Mouse (Mus musculus): ENCODE measurements at regions not wholly inside any gene's neighbourhood (a gene's known extent, or its start where the extent isn't known, plus 50 kb on each side); places are given as distances from the start of the nearest gene placed in this dataset.

GRCm38 (mm10) chr12:27283964-27284363, 58.4 kb downstream of the Sox11 start:
- H3K27ac ChIP-seq (replicated peaks), result no peak overlapping the region
- no peak for ATAC-seq (ENCODE audit: insufficient number of reproducible peaks, low FRiP score, low TSS enrichment, low read depth)
- WGBS, result 34% methylated on average over 6 of the region's 6 CpGs

GRCm38 (mm10) chr12:27261965-27262364, 80.4 kb downstream of the Sox11 start:
- Histone ChIP-seq H3K27ac (replicated peaks) (no peak overlapping the region), H3K4me1 (no peaks in the 10 kb centered on the region), H3K9me3 (replicated peaks) (no peaks in the 10 kb centered on the region), H3K27me3 (no peaks in the 10 kb centered on the region), H3K36me3 (no peaks in the 10 kb centered on the region), H3K4me3 (replicated peaks) (no peak overlapping the region), H3K4me2 (replicated peaks) (no peak overlapping the region), H3K9ac (no peak overlapping the region)
- ATAC-seq (ENCODE audit: insufficient number of reproducible peaks, low FRiP score, low TSS enrichment, low read depth), result no peak

More at GRCm38 (mm10) chr12:27283964-27284363, 58.4 kb downstream of the Sox11 start:
- Histone ChIP-seq H3K9ac (no peak overlapping the region), H3K27me3 (no peaks in the 10 kb centered on the region), H3K4me1 (0 out of 2 replicates have a peak, but pooled peaks cover 4% of the 10 kb centered on the region), H3K4me2 (replicated peaks) (no peak overlapping the region), H3K36me3 (no peaks in the 10 kb centered on the region), H3K4me3 (replicated peaks) (no peak overlapping the region), H3K9me3 (replicated peaks) (no peaks in the 10 kb centered on the region)

DNA sequence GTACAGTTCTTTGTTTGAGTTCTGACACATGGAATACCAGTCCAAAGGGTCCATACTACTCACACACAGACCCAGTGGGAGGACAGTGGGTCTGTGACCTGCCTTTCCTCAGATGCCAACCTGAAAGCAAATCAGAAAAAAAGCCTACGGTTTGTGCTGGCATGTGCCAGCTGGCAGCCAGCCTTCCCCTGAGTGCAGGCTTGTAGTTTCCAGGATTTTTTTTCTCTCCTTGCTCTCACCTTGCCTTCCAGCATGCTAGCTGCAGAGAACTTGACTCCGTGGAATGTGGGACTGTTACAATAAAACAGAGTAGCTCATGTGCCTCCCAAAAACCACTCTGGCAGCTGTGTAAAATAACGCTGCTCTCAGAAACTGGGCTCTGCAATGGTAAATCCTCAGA, 88.2 kb downstream of the Sox11 start:
- ATAC-seq (ENCODE audit: insufficient number of reproducible peaks, low FRiP score, low TSS enrichment, low read depth), result no peak
- WGBS, result 15% methylated on average over 3 of the region's 3 CpGs
- no peaks in the 10 kb centered on the region for H3K9me3 ChIP-seq (replicated peaks)
- no peak overlapping the region for H3K4me2 ChIP-seq (replicated peaks)
- H3K9ac ChIP-seq, result no peak overlapping the region
- H3K36me3 ChIP-seq, result no peaks in the 10 kb centered on the region
- peaks cover 12% of the 10 kb centered on the region for H3K4me1 ChIP-seq
- no peaks in the 10 kb centered on the region for H3K27me3 ChIP-seq
- H3K4me3 ChIP-seq (replicated peaks), result no peak overlapping the region
- no peak overlapping the region for H3K27ac ChIP-seq (replicated peaks)

DNA sequence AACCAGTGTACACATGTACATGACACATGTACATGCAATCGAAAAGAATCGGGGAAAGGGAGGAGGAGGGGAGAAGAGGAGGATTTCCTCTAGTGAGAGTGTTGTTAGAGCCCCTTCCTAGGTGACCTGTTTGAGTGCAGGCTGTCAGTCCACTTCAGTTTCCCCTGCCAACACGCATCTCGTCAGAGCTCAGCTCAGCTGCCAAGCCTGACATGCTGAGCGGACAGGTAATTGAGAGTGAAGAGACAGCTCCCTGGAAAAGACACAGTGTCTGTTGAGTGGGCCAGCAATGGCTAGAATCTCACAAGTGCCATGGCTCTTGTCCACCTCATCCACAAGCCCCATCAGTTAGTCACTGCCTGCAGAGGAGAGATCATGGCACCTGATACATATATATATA, 90.9 kb downstream of the Sox11 start:
- H3K4me2 ChIP-seq (replicated peaks), result no peak overlapping the region
- peaks cover 21% of the 10 kb centered on the region for H3K4me1 ChIP-seq
- WGBS, result 74% methylated on average over 5 of the region's 5 CpGs
- no peak for ATAC-seq (ENCODE audit: insufficient number of reproducible peaks, low FRiP score, low TSS enrichment, low read depth)
- H3K27ac ChIP-seq (replicated peaks), result no peak overlapping the region
- H3K27me3 ChIP-seq, result no peaks in the 10 kb centered on the region
- H3K9me3 ChIP-seq (replicated peaks), result no peaks in the 10 kb centered on the region
- H3K4me3 ChIP-seq (replicated peaks), result no peak overlapping the region
- no peaks in the 10 kb centered on the region for H3K36me3 ChIP-seq
- no peak overlapping the region for H3K9ac ChIP-seq

DNA sequence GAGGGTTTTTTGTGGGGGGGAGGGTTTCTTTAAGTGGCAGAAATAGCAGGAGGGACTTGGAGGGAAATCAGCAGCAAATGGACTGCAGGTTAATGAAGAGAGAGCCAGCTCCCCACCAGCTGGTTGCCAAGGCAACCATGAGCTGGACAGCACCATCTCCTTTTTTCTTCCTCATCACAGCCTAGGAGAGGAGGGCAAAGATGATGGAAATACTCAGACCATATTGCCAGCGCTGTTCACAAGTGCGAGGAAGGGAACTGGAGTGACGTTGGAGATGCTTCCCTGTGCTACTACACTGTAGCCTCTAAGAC, 93.9 kb downstream of the Sox11 start:
- Histone ChIP-seq H3K36me3 (no peaks in the 10 kb centered on the region), H3K4me2 (replicated peaks) (no peak overlapping the region), H3K4me1 (peaks cover 8% of the 10 kb centered on the region; the same call in 1 of the 2 replicates), H3K9me3 (replicated peaks) (no peaks in the 10 kb centered on the region), H3K4me3 (replicated peaks) (no peak overlapping the region), H3K27ac (replicated peaks) (no peak overlapping the region), H3K9ac (no peak overlapping the region), H3K27me3 (no peaks in the 10 kb centered on the region)
- 59% methylated on average over 3 of the region's 3 CpGs for WGBS
- no peak for ATAC-seq (ENCODE audit: insufficient number of reproducible peaks, low FRiP score, low TSS enrichment, low read depth)

- WGBS, result 21% methylated on average over 10 of the region's 10 CpGs
- Histone ChIP-seq H3K9ac (no peak overlapping the region), H3K27ac (replicated peaks) (no peak overlapping the region), H3K27me3 (no peaks in the 10 kb centered on the region), H3K36me3 (no peaks in the 10 kb centered on the region), H3K4me1 (peaks cover 8% of the 10 kb centered on the region; the same call in 1 of the 2 replicates), H3K4me2 (replicated peaks) (no peak overlapping the region), H3K4me3 (replicated peaks) (no peak overlapping the region), H3K9me3 (replicated peaks) (no peaks in the 10 kb centered on the region)
- ATAC-seq (ENCODE audit: insufficient number of reproducible peaks, low FRiP score, low TSS enrichment, low read depth), result no peak
Observed at GRCm38 (mm10) chr12:27247756-27248544, 94.4 kb downstream of the Sox11 start.

GRCm38 (mm10) chr12:27235748-27236147, 106.6 kb downstream of the Sox11 start:
- Histone ChIP-seq H3K9me3 (replicated peaks) (no peaks in the 10 kb centered on the region), H3K27me3 (no peaks in the 10 kb centered on the region), H3K4me3 (replicated peaks) (no peak overlapping the region), H3K36me3 (no peaks in the 10 kb centered on the region), H3K4me1 (no peaks in the 10 kb centered on the region), H3K9ac (no peak overlapping the region), H3K27ac (replicated peaks) (no peak overlapping the region), H3K4me2 (replicated peaks) (no peak overlapping the region)
- 43% methylated on average over 1 of the region's 1 CpGs for WGBS
- peak; percentile 39; the same call in 1 of the 2 replicates for ATAC-seq (ENCODE audit: insufficient number of reproducible peaks, low FRiP score, low TSS enrichment, low read depth)

DNA sequence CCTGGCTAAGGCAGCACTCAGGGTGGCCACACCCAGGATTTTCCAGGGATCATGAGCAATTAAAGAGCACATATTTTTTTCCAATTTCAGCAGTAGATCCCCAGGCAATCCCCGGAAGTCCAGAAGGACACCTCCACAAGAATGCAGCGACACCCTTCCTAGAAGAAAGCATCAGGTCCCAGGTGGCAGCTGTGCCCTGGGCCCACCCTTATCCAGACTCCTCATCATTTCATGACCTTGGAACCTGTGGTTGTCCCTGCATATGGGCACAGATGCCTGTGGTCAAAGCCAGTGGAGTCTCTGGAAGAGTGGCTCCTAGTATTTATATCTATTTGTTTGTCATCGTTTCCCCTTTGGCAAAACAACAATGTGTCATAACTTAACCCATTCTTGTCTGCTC, 120.8 kb downstream of the Sox11 start:
- no peak overlapping the region for H3K4me3 ChIP-seq (replicated peaks)
- 66% methylated on average over 3 of the region's 3 CpGs for WGBS
- no peak overlapping the region for H3K27ac ChIP-seq (replicated peaks)
- H3K4me1 ChIP-seq, result no peaks in the 10 kb centered on the region
- no peak overlapping the region for H3K9ac ChIP-seq
- no peaks in the 10 kb centered on the region for H3K27me3 ChIP-seq
- no peak for ATAC-seq (ENCODE audit: insufficient number of reproducible peaks, low FRiP score, low TSS enrichment, low read depth)
- H3K4me2 ChIP-seq (replicated peaks), result no peak overlapping the region
- H3K9me3 ChIP-seq (replicated peaks), result 0 out of 2 replicates have a peak, but pooled peaks cover 4% of the 10 kb centered on the region
- no peaks in the 10 kb centered on the region for H3K36me3 ChIP-seq

- no peak overlapping the region for H3K9ac ChIP-seq
- H3K9me3 ChIP-seq (replicated peaks), result no peaks in the 10 kb centered on the region
- H3K36me3 ChIP-seq, result no peaks in the 10 kb centered on the region
- no peak; the same call in 1 of the 2 replicates for ATAC-seq (ENCODE audit: insufficient number of reproducible peaks, low FRiP score, low TSS enrichment, low read depth)
- H3K4me2 ChIP-seq (replicated peaks), result no peak overlapping the region
- H3K27ac ChIP-seq (replicated peaks), result no peak overlapping the region
- WGBS, result 22% methylated on average over 7 of the region's 7 CpGs
- H3K4me3 ChIP-seq (replicated peaks), result no peak overlapping the region
- peaks cover 9% of the 10 kb centered on the region; the same call in 1 of the 2 replicates for H3K4me1 ChIP-seq
- H3K27me3 ChIP-seq, result no peaks in the 10 kb centered on the region
Observed at GRCm38 (mm10) chr12:27201191-27201590, 141.2 kb downstream of the Sox11 start.

DNA sequence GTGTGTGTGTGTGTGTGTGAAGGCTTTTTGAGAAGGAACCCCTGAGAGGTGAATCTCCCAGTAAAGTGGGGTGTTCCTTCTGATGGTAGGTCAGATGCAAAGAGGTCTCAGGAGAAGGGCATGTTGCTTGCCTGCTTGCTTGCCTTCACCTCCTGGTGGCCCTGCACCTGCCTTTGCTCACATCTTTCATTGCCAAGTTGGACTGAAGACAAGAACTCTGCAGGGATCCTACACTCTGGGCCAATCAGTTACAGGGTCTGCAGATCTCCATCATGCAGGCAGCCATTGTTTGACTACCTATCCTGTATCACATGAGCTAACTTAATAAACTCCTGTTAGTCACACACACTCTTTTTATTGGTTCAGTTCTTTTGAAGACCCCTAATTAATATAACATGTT, 148.4 kb downstream of the Sox11 start:
- H3K4me3 ChIP-seq (replicated peaks), result no peak overlapping the region
- no peak for ATAC-seq (ENCODE audit: insufficient number of reproducible peaks, low FRiP score, low TSS enrichment, low read depth)

DNA sequence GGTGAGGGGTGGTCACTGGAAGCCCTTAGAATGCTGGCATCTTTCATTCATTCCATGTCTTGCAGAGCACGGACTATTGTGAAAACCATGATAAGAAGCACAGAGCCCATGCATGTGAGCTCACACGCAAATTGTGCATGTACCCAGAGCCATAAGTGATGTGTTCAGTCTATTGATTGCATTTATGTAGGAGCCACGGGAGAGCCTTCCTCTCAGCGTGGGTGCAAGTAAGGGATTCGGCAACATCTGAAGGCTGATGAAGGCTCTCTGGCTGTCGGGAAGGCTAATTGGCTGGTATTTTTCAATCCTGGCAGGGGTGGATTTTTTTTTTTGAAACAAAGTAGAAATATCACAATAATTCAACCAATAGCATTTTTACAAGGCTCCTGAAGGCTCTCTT, 150.5 kb downstream of the Sox11 start:
- H3K4me1 ChIP-seq, result peaks cover 8% of the 10 kb centered on the region
- no peaks in the 10 kb centered on the region for H3K27me3 ChIP-seq
- no peaks in the 10 kb centered on the region for H3K9me3 ChIP-seq (replicated peaks)
- H3K36me3 ChIP-seq, result no peaks in the 10 kb centered on the region
- ATAC-seq (ENCODE audit: insufficient number of reproducible peaks, low FRiP score, low TSS enrichment, low read depth), result no peak
- H3K4me2 ChIP-seq (replicated peaks), result no peak overlapping the region
- no peak overlapping the region for H3K27ac ChIP-seq (replicated peaks)
- H3K4me3 ChIP-seq (replicated peaks), result no peak overlapping the region
- WGBS, result 85% methylated on average over 6 of the region's 6 CpGs
- H3K9ac ChIP-seq, result no peak overlapping the region

More for the DNA sequence above, 148.4 kb downstream of the Sox11 start:
- H3K9ac ChIP-seq, result no peak overlapping the region
- H3K4me2 ChIP-seq (replicated peaks), result no peak overlapping the region
- H3K9me3 ChIP-seq (replicated peaks), result no peaks in the 10 kb centered on the region
- H3K36me3 ChIP-seq, result no peaks in the 10 kb centered on the region
- no peaks in the 10 kb centered on the region; the same call in 1 of the 2 replicates for H3K4me1 ChIP-seq
- no peaks in the 10 kb centered on the region for H3K27me3 ChIP-seq
- H3K27ac ChIP-seq (replicated peaks), result no peak overlapping the region

DNA sequence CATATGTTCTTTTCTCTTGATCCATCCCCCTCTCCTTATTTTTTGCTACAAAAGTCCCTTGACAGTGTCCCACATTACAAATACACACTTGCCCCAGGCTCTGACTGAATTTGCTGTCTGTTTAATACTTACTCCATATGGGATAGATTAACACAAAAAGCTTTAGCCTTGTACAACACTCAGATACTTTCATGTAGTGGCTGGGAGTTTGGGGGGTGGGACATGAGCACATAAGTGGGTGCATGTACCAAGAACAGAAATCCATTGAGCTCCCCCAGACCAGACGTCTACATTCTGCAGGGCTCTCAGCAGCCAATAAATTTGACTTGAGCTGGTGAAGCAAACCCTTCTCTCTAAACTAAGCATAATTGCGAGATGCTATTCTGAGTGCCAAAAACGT, 154.9 kb downstream of the Sox11 start:
- WGBS, result 28% methylated on average over 3 of the region's 3 CpGs
- Histone ChIP-seq H3K4me1 (peaks cover 24% of the 10 kb centered on the region), H3K4me2 (replicated peaks) (peak overlapping the region; percentile 17; the same call in 1 of the 2 replicates), H3K27ac (replicated peaks) (peak overlapping the region; percentile 63), H3K27me3 (no peaks in the 10 kb centered on the region), H3K9me3 (replicated peaks) (no peaks in the 10 kb centered on the region), H3K36me3 (no peaks in the 10 kb centered on the region), H3K9ac (no peak overlapping the region), H3K4me3 (replicated peaks) (no peak overlapping the region)
- peak; percentile 81 for ATAC-seq (ENCODE audit: insufficient number of reproducible peaks, low FRiP score, low TSS enrichment, low read depth)
